Mouse (Mus musculus) heart, postnatal 0 days (tissue): Measurements from ENCODE around the gene Tmem50a. TPM values are rescaled to one million over a fixed set of nuclear protein-coding genes. Genes with fewer than 3 reads are reported as not detected.

Source experiments
- ATAC-seq: fragments of 200-750 bp; cut with Nextera tagmentation; 2 replicates; pipeline ENCODE4 v1.8.0; 2017; ENCODE audit warnings: low read depth, moderate number of reproducible peaks, moderate library complexity; ENCODE audit not compliant: insufficient read depth
- DNase-seq: peaks from one replicate; pipeline ENCODE4 v3.0.0-alpha.2; 2016; ENCODE audit warnings: low spot score
- H3K27ac ChIP-seq: fragments of 300-500 bp; sonication (generic); 2 replicates; pipeline ENCODE4 v1.5.1; 2014; ENCODE audit warnings: low read depth, mild to moderate bottlenecking
- H3K27me3 ChIP-seq: fragments of 300-500 bp; sonication (generic); 2 replicates; pipeline ENCODE4 v1.6.1; 2014; ENCODE audit warnings: low read length, mixed read lengths; ENCODE audit not compliant: control insufficient read depth, insufficient read depth
- H3K36me3 ChIP-seq: fragments of 300-500 bp; sonication (generic); replicated peaks from 2 replicates; pipeline ENCODE4 v1.6.1; 2014; ENCODE audit warnings: low read length, mixed read lengths; ENCODE audit not compliant: control insufficient read depth, insufficient read depth
- H3K4me1 ChIP-seq: fragments of 300-500 bp; sonication (generic); 2 replicates; pipeline ENCODE4 v1.6.1; 2014; ENCODE audit warnings: antibody characterized with exemption; ENCODE audit not compliant: control insufficient read depth, insufficient read depth
- H3K4me2 ChIP-seq: fragments of 300-500 bp; sonication (generic); 2 replicates; pipeline ENCODE4 v1.6.1; 2014; ENCODE audit warnings: low read depth, mild to moderate bottlenecking, low read length, moderate library complexity
- H3K4me3 ChIP-seq: fragments of 300-500 bp; sonication (generic); 2 replicates; pipeline ENCODE4 v1.5.1; 2014; ENCODE audit warnings: low read depth, low read length
- H3K9ac ChIP-seq: fragments of 300-500 bp; sonication (generic); replicated peaks from 2 replicates; pipeline ENCODE4 v1.6.1; 2014; ENCODE audit warnings: low read depth, low read length, mixed read lengths
- H3K9me3 ChIP-seq: fragments of 300-500 bp; sonication (generic); replicated peaks from 2 replicates; pipeline ENCODE4 v1.6.1; 2016; ENCODE audit warnings: low read length; ENCODE audit not compliant: control insufficient read depth
- CTCF ChIP-seq: IDR thresholded peaks from 2 replicates; pipeline ENCODE4 v1.5.1; 2016; ENCODE audit warnings: antibody characterized with exemption, control low read depth, low read depth
- EP300 ChIP-seq: IDR thresholded peaks from 2 replicates; pipeline ENCODE4 v1.6.1; 2016; ENCODE audit warnings: antibody characterized with exemption, low read depth
- WGBS: fragments of 180-500 bp; shearing (Covaris S2); extraction: QIAGEN DNeasy Blood & Tissue Kit; methylation state at CpG from one replicate; pipeline ENCODE4 v1.1.7; 2014; 5-methylcytosine and 5-hydroxymethylcytosine counted together
- polyA plus RNA-seq: library from polyadenylated mRNA; unstranded; fragments of >200 nt; fragmentation: Nextera tagmentation; extraction: Ambion mirVana; gene quantifications from 2 replicates; pipeline ENCODE4 v1.2.1, GENCODE M21; 2015
- total RNA-seq: library from RNA; depleted of rRNA; stranded (reverse); fragments of >200 nt; gene quantifications from 2 replicates; pipeline ENCODE4 v1.2.3, GENCODE M21; 2014; ENCODE audit warnings: low replicate concordance

The Tmem50a gene
- total and polyA plus RNA-seq, 2 experiments from 2014 or later: 117 to 160 TPM

DNA sequence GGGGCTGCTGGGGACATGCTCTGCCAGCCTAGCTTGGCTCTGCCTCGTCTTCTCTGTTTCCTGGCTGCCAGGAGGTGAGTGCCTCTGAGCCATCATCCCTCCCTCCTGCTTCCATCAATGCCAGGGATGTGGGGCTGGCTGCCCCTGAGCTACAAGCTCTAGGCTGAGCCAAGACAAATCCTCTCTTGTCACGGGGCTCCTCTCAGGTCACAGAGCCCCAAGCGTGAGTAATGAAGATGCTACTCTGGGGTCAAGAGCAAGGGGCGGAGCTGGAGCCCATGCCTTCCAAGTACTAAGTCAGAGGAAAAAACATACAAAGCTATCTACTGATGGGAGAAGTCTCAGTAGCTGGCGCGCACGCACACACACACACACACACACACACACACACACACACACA is 11.8 kb downstream of the Tmem50a start:
- WGBS: 85% methylated on average over 7 of the region's 7 CpGs
- H3K4me3 ChIP-seq: no peak overlapping the region
- no peak overlapping the region for H3K9ac ChIP-seq
- ATAC-seq (no peak), DNase-seq (no peak)
- no peak overlapping the region for H3K27ac ChIP-seq
- H3K36me3 ChIP-seq: peaks cover 98% of the 10 kb centered on the region
- no peaks in the 10 kb centered on the region for H3K4me1 ChIP-seq
- H3K9me3 ChIP-seq: no peaks in the 10 kb centered on the region
- TF ChIP-seq EP300: no peak
- TF ChIP-seq CTCF: no peak
- no peaks in the 10 kb centered on the region for H3K27me3 ChIP-seq
- H3K4me2 ChIP-seq: no peak overlapping the region

DNA sequence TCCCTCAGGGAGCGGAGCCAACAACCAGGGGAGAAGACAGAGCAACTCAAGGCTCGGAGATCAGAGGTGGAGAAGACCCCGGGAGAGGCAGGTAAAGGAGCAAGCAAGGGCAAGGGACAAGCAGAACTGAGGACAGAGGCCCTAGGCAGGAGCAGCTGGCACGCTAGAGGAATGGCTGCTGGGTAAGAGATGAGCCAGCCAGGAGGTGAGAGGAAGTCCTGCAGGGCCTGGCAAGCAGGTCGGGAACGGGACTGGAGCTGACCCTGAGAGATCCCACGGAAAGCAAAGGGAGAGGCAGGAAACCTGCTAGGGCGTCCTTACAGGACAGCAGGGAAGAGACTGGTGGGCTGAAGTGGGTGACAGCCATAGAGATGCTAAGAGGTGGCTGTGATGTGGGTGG is 13.7 kb downstream of the Tmem50a start:
- ATAC-seq: no peak

DNA sequence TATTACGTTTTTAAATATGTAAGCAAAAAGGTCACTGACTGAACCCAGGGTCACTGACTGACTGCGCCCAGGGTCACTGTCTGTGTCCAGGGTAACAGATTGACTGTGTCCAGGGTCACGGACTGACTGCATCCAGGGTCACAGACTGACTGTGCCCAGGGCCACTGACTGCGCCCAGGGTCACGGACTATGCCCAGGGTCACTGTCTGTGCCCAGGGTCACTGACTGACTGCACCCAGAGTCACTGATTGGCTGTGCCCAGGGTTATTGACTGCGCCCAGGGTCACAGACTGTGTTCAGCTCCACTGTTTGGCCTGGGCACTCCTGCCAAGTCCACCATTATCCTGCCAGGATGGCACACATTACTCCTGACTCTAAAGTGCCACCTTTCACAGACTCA is 17.6 kb downstream of the Tmem50a start:
- no peak for ATAC-seq
- Histone ChIP-seq H3K9me3 (no peaks in the 10 kb centered on the region), H3K36me3 (peaks cover 65% of the 10 kb centered on the region), H3K4me2 (no peak overlapping the region), H3K4me3 (no peak overlapping the region), H3K4me1 (no peaks in the 10 kb centered on the region), H3K9ac (no peak overlapping the region), H3K27me3 (no peaks in the 10 kb centered on the region), H3K27ac (no peak overlapping the region)
- no peak for DNase-seq
- WGBS: 93% methylated on average over 6 of the region's 6 CpGs
- TF ChIP-seq CTCF (no peak), EP300 (no peak)

More for the DNA sequence above, 13.7 kb downstream of the Tmem50a start:
- Histone ChIP-seq H3K4me3 (no peak overlapping the region), H3K9me3 (no peaks in the 10 kb centered on the region), H3K27me3 (no peaks in the 10 kb centered on the region), H3K36me3 (peaks cover 95% of the 10 kb centered on the region), H3K4me1 (no peaks in the 10 kb centered on the region), H3K4me2 (no peak overlapping the region), H3K27ac (no peak overlapping the region), H3K9ac (no peak overlapping the region)
- DNase-seq: no peak
- TF ChIP-seq CTCF (no peak), EP300 (no peak)
- WGBS: 88% methylated on average over 8 of the region's 8 CpGs

- no peaks in the 10 kb centered on the region for H3K4me1 ChIP-seq
- peaks cover 19% of the 10 kb centered on the region for H3K36me3 ChIP-seq
- no peak overlapping the region for H3K4me3 ChIP-seq
- peak; percentile 25 for TF ChIP-seq CTCF
- TF ChIP-seq EP300: no peak
- H3K9me3 ChIP-seq: peaks cover 7% of the 10 kb centered on the region; the same call in 1 of the 2 replicates
- no peaks in the 10 kb centered on the region for H3K27me3 ChIP-seq
- no peak overlapping the region for H3K27ac ChIP-seq
- no peak for DNase-seq
- 70% methylated on average over 6 of the region's 6 CpGs for WGBS
- H3K9ac ChIP-seq: no peak overlapping the region
- ATAC-seq: no peak
- no peak overlapping the region for H3K4me2 ChIP-seq
Measured at GRCm38 (mm10) chr4:134892096-134892495, 22.7 kb downstream of the Tmem50a start.

DNA sequence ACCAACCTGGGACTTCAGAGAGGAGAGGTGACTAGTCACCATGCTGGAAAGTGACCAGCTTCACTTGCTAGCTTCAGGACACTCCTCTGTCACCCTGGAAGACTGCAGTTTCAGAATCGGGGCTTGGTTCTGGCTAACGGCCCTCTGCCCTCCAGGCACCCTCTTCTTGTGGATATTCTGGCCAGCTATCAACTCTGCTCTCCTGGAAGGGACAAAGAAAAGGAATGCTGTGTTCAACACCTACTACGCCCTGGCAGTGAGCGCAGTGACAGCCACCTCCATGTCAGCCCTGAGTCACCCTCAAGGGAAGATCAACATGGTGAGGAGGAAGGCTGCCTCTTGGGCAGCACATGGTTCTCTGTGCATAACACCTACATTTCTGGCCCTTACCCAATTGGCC is 30.5 kb downstream of the Tmem50a start:
- ATAC-seq (peak; percentile 41), DNase-seq (peak; percentile 30)
- Histone ChIP-seq H3K36me3 (no peaks in the 10 kb centered on the region), H3K4me1 (peaks cover 16% of the 10 kb centered on the region), H3K27ac (peak overlapping the region; percentile 85), H3K9me3 (peaks cover 7% of the 10 kb centered on the region; the same call in 1 of the 2 replicates), H3K9ac (no peak overlapping the region), H3K4me2 (no peak overlapping the region), H3K4me3 (no peak overlapping the region), H3K27me3 (no peaks in the 10 kb centered on the region)
- WGBS: 42% methylated on average over 4 of the region's 4 CpGs
- TF ChIP-seq CTCF (no peak), EP300 (no peak)

DNA sequence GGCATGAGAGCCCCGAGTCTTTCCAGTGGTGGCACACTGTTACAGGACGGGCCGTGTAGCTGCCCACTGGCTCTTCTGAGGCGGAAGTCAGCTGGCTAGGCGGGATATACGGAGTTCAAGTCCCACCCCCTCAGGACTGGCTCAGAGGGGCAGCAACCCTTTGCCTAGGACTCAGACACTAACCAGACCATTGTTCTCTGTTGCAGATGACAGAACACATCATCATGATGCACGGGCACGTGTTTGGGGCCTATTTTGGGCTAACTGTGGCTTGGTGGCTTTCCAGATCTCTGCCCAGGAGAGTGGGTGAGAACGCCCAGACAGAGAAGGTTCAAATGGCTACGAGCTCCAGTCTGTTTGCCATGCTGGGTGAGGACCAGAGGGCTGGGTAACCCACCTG is 31.0 kb downstream of the Tmem50a start:
- H3K27ac ChIP-seq: peak overlapping the region; percentile 85
- 40% methylated on average over 10 of the region's 10 CpGs for WGBS
- peaks cover 3% of the 10 kb centered on the region; the same call in 1 of the 2 replicates for H3K9me3 ChIP-seq
- H3K36me3 ChIP-seq: no peaks in the 10 kb centered on the region
- no peak overlapping the region for H3K4me3 ChIP-seq
- no peaks in the 10 kb centered on the region for H3K27me3 ChIP-seq
- TF ChIP-seq EP300 (peak; percentile 78; the same call in 1 of the 2 replicates), CTCF (no peak)
- H3K4me2 ChIP-seq: no peak overlapping the region
- DNase-seq (peak; percentile 77), ATAC-seq (peak; percentile 91)
- H3K4me1 ChIP-seq: peaks cover 18% of the 10 kb centered on the region
- no peak overlapping the region for H3K9ac ChIP-seq
